Mouse (Mus musculus) 3134 (cell line): ENCODE measurements at regions not wholly inside any gene's neighbourhood (a gene's known extent, or its start where the extent isn't known, plus 50 kb on each side); places are given as distances from the start of the nearest gene placed in this dataset.
A peak's percentile ranks its signal among the peaks of the same experiment; 100 is the strongest.

Source experiments
- DNase-seq: peaks from one replicate; pipeline ENCODE4 v3.0.0-alpha.2; 2011; ENCODE audit warnings: low spot score; ENCODE audit not compliant: insufficient read length; ENCODE audit errors: extremely low read depth

DNA sequence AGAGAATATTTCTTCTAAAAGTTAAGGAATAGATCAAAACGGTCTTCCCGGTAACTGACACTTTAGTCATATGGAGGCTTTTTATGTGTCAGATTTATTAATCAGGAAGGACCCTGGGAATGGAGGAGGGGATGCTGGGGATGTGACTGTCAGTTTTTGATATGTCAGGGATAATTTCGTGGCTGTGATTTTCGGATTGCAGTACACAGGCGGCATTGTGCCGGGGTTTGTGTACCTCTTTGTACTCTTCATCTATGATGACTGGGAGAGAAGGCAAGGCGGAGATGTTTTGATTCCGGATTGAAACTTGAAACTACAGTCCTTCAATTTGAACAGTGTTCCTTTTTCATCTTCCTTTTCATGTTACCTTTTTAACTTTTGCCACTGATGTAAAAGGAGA is 344.2 kb downstream of the Mdfic start:
- DNase-seq, result no peak

DNA sequence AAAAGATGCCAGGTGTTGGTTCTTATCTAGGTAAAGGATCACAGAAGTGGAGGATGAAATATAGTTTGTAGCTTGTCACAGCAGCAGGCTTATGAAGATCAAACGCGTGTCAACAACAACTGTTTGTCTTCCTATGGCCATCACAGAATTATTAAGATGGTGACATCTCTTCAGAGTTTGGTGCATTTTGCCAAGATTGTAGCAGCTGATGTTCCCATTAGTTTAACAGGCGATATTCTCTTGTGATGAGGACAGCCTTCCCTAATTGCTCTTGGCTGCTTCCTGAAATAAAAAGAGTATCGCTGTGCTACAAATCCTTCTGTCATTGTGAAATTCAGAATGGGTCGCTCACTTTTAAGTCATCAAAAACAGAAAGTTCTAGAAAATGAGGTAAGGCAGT is 344.7 kb downstream of the Mdfic start:
- DNase-seq, result no peak

DNA sequence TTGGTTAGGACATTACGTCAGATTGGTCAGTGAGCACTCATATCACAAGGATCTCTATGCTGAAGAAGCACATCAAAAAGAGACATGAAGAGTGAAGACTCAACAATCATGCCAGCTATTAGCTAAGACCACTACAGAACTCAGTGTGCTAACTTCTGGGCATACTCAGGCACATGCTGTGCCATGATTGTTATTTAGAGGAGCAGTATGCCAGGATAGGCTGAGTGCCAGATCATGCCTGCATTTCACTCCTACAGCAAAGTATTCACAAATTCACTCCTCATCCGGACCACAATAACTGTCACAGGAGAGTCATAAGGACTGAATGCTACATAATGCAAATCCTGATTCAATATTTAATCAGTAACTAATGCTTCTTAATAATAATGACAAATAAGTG is 355.8 kb downstream of the Mdfic start:
- no peak for DNase-seq

DNA sequence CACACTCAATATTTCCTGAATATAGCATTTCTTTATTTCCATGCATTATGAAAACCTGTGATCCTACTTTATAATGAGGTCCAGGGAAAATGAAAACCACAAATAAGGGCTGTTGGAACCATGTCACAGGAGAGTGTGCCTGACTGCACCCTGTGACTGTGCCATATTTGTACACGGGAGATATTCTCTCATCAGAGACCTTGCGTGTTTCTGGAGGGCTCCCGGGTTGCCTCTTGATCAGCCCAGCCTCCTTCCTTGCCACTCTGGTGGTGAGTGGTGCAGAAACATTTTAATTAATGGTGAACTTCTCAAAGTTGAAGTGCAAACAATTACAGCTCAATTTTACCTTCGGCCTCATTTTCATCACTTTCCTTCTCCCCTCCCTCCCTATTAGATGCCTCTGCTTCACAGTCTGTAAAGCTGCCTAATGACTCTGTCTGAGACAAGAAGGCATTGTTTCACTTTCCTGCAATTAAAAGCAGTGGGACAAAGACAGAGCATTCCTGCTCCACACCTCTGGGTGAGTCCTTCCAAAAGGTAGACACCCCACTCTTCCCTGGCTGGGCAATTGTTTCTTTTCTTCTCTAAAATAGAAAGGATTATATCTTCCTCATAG is 356.8 kb downstream of the Mdfic start:
- no peak for DNase-seq

DNA sequence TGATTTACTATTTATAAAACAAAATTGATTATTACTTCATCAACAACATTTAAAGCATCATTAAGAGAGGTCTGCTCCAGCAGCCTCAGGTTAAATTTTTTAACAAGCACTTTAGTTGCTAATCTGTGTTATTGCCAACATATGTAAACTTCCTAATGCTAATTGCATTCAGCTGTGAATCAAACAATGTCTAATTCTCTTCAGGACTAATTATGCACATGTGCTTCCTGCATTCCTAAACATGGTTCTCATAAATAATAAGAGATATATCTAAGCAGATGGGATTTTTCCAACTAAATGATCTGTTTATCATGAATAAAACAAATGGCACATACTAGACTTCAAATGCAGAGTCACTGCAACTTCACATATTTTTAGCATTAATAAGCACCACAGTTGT is 357.5 kb downstream of the Mdfic start:
- no peak for DNase-seq

DNA sequence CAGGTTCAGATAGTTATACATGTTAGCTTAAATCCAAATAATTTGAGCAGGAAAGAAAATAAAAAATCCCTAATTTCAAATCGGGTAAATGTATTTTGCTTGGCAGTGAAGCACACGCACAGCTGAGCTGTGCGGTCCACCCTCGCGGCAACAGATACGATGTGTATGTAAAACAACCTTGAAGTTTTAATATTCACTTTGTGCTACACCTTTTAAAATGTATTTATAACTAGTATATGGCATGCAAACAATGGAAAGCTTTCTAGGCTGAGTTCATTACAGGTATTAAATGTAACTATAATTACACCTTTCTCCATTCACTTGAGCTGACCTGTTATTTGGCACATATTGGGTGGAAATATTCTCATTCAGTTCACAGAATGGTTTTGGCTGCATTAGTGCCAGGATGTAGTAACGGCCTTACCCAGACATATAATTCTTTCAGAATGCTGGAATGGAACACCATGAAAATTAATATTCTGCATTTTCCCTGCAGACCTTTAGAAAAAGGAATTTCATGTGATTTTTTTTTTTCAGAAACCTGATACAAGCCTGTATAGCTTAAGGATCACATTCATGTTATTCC is 366.6 kb downstream of the Mdfic start:
- no peak for DNase-seq

DNA sequence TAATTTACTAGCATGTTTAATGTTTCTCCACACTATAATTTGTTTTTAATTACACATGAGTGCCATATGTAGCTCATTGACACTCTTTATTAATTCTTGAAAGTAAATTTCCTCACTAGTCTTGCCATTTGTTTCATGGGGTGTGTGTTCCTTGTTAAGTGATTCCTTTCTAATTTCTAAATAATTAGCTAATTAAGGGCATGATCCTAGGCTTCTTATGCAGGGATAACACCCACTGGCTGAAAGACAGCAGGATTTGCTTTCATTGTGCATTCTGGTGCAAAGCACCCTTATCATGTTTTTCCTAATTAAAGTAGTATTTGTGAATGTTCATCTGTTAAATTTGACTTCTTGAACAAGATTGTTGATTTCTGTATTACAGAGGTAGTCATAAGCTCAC is 378.3 kb downstream of the Mdfic start:
- DNase-seq, result no peak

DNA sequence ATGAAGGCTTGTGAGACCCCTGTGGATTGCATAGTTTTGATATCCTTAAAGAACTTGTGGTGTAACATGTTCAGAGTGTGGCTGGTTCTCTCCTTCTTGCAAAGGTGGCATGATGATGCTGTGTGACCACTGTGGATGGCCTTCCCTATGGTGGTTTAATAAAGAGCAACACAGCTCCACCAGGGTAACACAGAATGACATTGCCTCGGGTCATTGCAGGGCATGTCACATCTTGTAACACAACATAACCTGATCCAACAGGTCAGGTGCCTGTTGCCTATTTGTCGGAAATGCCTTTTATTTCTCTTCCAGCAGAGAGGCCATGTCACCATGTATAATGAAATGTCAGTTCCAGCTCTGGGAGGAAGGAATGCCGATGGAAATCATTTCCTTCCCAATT is 420.5 kb downstream of the Mdfic start:
- no peak for DNase-seq

DNA sequence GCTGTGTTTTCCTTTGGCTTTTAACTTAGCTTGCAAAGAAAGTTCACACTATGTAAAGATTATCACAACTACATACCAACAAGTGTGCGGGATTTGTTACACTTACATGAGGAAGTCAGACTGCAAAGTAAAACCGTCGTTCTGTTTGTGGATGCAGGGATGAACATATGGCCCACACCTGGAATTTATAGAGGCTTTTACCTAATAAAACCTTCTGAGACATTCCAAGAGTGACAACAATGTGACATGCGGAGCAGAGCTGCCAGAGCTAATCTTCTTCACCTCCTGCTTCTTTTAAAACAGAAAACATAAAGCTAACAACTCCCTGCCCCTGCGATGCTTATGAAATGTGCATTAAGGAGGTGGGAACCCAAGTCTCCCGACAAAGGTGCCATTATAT is 424.1 kb downstream of the Mdfic start:
- DNase-seq, result no peak

DNA sequence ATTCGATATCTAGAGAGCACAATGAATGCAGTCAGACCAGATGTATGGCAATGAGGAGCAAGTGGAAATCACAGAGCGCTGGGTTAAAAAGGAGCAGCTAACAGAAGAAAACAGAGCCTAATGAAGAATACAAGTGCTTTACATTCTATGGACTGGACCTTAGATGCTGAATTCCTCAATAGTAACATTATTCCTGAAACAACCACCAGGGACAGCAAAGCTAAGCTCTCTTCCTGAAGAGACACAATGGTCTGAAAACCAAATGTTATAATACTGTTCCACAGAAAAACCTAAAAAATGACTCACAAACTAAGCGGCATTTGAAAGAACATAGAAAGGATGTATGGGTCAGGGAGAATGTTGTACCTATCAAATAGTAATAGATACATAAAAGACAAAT is 430.1 kb downstream of the Mdfic start:
- DNase-seq, result no peak

DNA sequence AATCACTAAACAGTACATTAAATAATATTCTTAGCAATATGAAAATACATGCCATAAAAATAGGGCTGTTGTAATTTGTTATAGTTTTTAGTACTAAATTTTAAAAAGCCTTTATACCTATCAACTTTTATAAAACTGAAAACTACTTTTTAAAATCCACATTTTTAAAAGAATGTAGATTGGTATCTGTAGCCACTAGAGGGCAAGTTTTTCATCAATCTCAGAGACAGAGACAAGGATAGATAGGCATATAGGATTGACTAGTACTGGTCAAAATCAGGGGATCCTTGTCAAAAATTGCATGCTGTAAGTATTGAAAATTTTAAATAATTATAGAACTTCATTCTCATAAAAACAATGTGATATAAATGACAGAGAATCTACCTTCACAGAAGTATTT is 431.0 kb downstream of the Mdfic start:
- DNase-seq, result no peak

DNA sequence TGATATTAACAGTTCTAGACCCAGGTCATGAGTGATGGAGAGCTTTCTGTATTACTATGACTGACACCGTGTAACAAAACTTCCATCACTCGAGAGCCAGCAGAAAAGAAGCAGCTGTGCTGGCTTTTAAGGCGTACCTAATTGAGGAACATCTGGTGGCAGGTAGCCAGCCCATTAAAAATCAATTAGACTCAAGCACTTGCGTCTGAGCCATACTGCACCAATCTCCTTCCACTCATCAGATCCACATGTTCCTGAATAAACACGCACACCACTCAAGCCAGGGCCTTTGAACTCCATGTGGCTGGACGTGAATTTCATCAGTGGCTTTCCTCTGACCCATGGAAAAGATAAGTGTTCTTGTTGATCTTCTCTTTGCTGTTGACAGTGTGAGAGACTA is 432.2 kb downstream of the Mdfic start:
- no peak for DNase-seq

DNA sequence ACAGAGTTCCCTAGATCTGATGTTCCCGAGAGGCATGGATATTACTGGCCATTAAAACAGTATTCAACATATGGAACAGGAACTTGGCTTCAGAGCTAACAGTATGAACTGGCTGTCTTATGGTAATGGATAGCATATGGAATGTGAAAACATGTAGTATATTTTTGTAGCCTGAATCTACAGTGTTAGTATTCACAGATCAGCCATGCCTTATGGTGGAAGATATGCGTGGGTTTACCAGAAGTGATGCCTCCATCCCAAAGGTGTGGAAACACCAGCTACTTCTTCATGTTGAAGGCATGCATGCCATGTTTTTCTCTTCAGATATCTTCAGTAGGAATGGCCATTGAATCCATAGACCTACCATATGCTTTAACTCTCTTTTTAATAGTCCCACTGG is 444.6 kb downstream of the Mdfic start:
- no peak for DNase-seq

DNA sequence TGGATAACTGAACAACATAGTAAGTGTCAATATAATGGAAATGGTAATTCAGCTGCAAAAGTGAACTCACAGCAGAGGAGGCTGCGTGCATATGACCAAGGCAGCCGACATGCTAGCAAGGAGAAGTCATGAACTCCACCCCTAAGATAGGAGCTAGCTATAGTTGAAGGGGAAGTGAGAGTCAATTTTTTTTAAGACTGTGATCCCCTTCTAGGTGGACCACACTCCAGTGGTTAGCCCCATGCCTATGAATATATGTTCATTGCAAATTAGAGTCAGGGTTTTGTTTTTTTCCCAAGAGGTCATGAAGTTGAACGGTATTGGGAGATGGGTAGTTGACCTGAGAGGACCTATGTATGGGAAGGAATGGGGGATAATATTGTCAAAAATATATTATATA is 451.4 kb downstream of the Mdfic start:
- DNase-seq, result no peak

DNA sequence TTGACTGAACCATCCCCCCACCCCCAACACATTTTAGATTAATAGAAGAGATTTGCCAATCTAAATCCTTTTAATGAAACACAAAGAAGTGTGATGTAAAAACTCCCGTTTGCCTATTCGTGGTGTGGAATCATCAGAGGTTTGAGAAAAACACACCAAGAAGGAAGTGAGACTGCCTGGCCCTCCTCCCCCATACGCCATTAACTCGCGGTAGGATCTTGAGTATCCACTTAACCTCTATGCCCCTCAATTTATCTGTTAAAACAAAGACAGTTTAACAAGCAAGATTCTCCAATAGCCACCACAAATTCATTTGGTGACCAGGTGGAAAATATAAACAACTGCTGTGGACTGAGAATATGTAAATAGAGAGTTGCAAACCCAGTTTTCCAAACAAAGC is 456.9 kb downstream of the Mdfic start:
- DNase-seq, result no peak

DNA sequence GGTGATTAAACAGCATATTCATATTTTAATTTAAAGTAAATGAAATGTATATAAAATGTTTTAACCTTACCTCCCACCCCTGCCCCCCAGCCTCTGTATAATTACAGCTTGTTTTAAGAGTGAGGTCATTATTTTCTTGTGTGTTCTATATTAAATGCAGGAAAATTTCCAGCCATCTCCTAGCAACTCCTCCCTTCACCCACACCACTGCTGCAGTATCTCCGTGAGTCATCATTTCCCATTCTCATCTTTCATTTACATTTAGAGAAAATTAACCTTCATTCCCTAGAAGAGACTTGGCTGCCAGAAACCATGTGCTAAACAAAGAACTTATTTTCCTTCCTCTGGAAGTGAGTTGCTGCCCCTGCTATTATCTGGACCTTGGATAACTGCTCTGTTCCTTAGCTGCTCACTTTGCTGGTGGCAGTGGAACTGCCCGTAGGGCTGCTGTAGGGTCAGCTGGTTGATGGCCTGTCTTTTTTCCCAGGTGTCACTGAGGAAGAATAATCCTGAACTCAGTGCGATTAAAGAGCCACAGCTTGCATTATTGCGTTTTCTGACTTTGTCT is 467.6 kb downstream of the Mdfic start:
- DNase-seq, result no peak

DNA sequence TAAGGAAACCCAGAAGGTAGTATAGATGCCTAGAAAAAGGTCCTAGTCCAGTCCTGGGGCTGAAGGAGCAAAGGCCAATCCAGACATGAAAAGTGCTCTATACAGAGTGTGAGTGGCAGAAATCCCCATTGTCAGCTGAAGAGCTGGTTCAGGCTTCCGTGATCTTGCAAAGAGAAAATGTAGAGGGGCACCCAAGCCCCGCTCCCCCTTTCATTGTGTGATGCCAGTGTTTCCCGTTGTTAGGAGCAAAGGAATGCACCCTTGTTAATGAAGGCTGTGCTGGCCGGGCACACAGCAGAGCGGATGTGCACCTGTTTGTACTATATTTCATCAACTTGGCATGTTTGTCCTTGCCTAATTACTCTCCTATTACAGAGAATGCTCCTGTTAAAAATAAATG is 492.5 kb downstream of the Mdfic start:
- no peak for DNase-seq

DNA sequence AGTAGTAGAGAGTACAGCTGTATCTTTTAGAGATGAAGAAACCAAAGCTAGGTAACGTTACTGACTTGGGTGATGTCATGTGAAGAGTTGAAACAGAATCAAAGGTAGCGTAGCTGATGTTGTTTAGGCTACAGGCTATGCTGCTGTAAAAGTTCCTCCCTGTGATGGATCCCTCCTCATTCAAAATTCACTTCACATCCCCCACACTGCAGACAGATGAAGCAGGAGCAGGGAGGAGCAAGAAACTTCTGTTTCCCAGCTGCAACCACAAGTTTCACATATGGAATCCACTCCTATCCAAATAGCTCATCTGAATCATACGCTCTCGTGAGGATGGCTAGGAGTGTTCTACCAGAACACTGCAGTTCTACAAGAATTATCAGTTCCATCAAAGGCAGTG is 493.2 kb downstream of the Mdfic start:
- no peak for DNase-seq

DNA sequence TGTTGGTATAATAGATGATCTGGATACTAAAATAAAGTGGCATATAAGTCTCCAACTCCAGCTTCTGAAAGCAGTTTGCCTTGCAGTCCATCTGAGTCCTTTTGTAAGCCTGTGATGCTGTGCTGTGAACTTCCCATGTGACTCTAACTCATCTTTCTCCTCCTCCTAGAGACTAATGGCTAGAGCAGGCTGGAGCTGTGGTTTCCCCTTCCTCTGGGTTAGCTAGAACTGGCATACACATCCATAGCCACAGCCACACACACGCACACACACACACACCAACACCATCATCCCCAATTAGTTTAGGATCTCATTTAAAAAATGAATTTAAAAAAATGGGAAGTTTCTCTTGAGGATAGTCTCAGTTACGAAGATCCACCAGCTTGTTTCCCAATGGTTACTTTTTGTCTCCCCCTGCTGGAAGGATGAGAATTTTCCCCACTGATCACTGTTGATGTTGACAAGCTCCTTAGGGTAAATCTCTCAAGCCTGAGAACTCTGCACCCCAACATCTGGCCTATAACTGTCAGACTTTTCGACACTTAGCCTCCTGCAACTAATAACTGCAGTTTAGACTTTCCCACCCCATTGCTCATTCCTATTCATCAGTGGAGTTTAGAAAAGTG is 500.7 kb downstream of the Mdfic start:
- peak; percentile 23 for DNase-seq
